Mouse (Mus musculus): ENCODE measurements around the gene Cnn3. TPM values are rescaled to one million over a fixed set of nuclear protein-coding genes. Genes with fewer than 3 reads are reported as not detected.
A peak's percentile ranks its signal among the peaks of the same experiment; 100 is the strongest.

Gene Cnn3
- polyA plus RNA-seq, 1 experiment from 2014 or later = 1,158 TPM

GRCm38 (mm10) chr3:121441504-121441903 lies 15.2 kb downstream of the Cnn3 start:
- H3K27me3 ChIP-seq (ENCODE audit: control insufficient read depth, insufficient read depth, low read length) = no peaks in the 10 kb centered on the region
- ATAC-seq (ENCODE audit: low FRiP score) = no peak
- no peak overlapping the region for H3K27ac ChIP-seq (ENCODE audit: low read depth, low read length)
- DNase-seq (ENCODE audit: low spot score, missing footprints) = no peak
- H3K9ac ChIP-seq (ENCODE audit: low read length) = no peak overlapping the region
- H3K4me3 ChIP-seq (ENCODE audit: low read depth, low read length) = no peak overlapping the region
- WGBS = 98% methylated on average over 12 of the region's 12 CpGs
- H3K4me2 ChIP-seq = no peak overlapping the region
- peaks cover 5% of the 10 kb centered on the region for H3K4me1 ChIP-seq (ENCODE audit: control insufficient read depth, insufficient read depth, low read length)
- H3K9me3 ChIP-seq (ENCODE audit: control insufficient read depth, low read length) = peaks cover 7% of the 10 kb centered on the region; the same call in 1 of the 2 replicates
- H3K36me3 ChIP-seq (ENCODE audit: control insufficient read depth, insufficient read depth, low read length) = peaks cover 33% of the 10 kb centered on the region

GRCm38 (mm10) chr3:121442288-121442687 lies 16.0 kb downstream of the Cnn3 start:
- DNase-seq (ENCODE audit: low spot score, missing footprints) (no peak), ATAC-seq (ENCODE audit: low FRiP score) (no peak)
- H3K36me3 ChIP-seq (ENCODE audit: control insufficient read depth, insufficient read depth, low read length) = peaks cover 29% of the 10 kb centered on the region
- no peaks in the 10 kb centered on the region for H3K27me3 ChIP-seq (ENCODE audit: control insufficient read depth, insufficient read depth, low read length)
- WGBS = 97% methylated on average over 5 of the region's 5 CpGs
- peaks cover 7% of the 10 kb centered on the region; the same call in 1 of the 2 replicates for H3K9me3 ChIP-seq (ENCODE audit: control insufficient read depth, low read length)
- H3K9ac ChIP-seq (ENCODE audit: low read length) = no peak overlapping the region
- no peak overlapping the region for H3K27ac ChIP-seq (ENCODE audit: low read depth, low read length)
- H3K4me1 ChIP-seq (ENCODE audit: control insufficient read depth, insufficient read depth, low read length) = peaks cover 5% of the 10 kb centered on the region
- no peak overlapping the region for H3K4me2 ChIP-seq
- H3K4me3 ChIP-seq (ENCODE audit: low read depth, low read length) = no peak overlapping the region

- no peak overlapping the region for H3K4me2 ChIP-seq
- DNase-seq (ENCODE audit: low spot score, missing footprints) (no peak), ATAC-seq (ENCODE audit: low FRiP score) (no peak)
- H3K9ac ChIP-seq (ENCODE audit: low read length) = no peak overlapping the region
- peaks cover 7% of the 10 kb centered on the region; the same call in 1 of the 2 replicates for H3K9me3 ChIP-seq (ENCODE audit: control insufficient read depth, low read length)
- WGBS = 94% methylated on average over 4 of the region's 4 CpGs
- peaks cover 26% of the 10 kb centered on the region for H3K36me3 ChIP-seq (ENCODE audit: control insufficient read depth, insufficient read depth, low read length)
- H3K27ac ChIP-seq (ENCODE audit: low read depth, low read length) = no peak overlapping the region
- no peaks in the 10 kb centered on the region for H3K27me3 ChIP-seq (ENCODE audit: control insufficient read depth, insufficient read depth, low read length)
- peaks cover 16% of the 10 kb centered on the region for H3K4me1 ChIP-seq (ENCODE audit: control insufficient read depth, insufficient read depth, low read length)
- H3K4me3 ChIP-seq (ENCODE audit: low read depth, low read length) = no peak overlapping the region
Observed at GRCm38 (mm10) chr3:121443861-121444271, 17.6 kb downstream of the Cnn3 start.

GRCm38 (mm10) chr3:121444414-121444813 lies 18.1 kb downstream of the Cnn3 start:
- H3K9me3 ChIP-seq (ENCODE audit: control insufficient read depth, low read length) = peaks cover 7% of the 10 kb centered on the region; the same call in 1 of the 2 replicates
- peaks cover 16% of the 10 kb centered on the region for H3K4me1 ChIP-seq (ENCODE audit: control insufficient read depth, insufficient read depth, low read length)
- DNase-seq (ENCODE audit: low spot score, missing footprints) (no peak), ATAC-seq (ENCODE audit: low FRiP score) (no peak)
- H3K4me2 ChIP-seq = no peak overlapping the region
- no peak overlapping the region for H3K4me3 ChIP-seq (ENCODE audit: low read depth, low read length)
- H3K27ac ChIP-seq (ENCODE audit: low read depth, low read length) = no peak overlapping the region
- no peaks in the 10 kb centered on the region for H3K27me3 ChIP-seq (ENCODE audit: control insufficient read depth, insufficient read depth, low read length)
- no peak overlapping the region for H3K9ac ChIP-seq (ENCODE audit: low read length)
- WGBS = 95% methylated on average over 6 of the region's 6 CpGs
- peaks cover 26% of the 10 kb centered on the region for H3K36me3 ChIP-seq (ENCODE audit: control insufficient read depth, insufficient read depth, low read length)

- WGBS = 73% methylated on average over 7 of the region's 8 CpGs
- Histone ChIP-seq H3K4me3 (ENCODE audit: low read depth, low read length) (no peak overlapping the region), H3K9ac (ENCODE audit: low read length) (no peak overlapping the region), H3K9me3 (ENCODE audit: control insufficient read depth, low read length) (peaks cover 7% of the 10 kb centered on the region; the same call in 1 of the 2 replicates), H3K27ac (ENCODE audit: low read depth, low read length) (no peak overlapping the region), H3K27me3 (ENCODE audit: control insufficient read depth, insufficient read depth, low read length) (no peaks in the 10 kb centered on the region), H3K4me2 (no peak overlapping the region), H3K4me1 (ENCODE audit: control insufficient read depth, insufficient read depth, low read length) (peaks cover 13% of the 10 kb centered on the region), H3K36me3 (ENCODE audit: control insufficient read depth, insufficient read depth, low read length) (peaks cover 31% of the 10 kb centered on the region)
- no peak for ATAC-seq (ENCODE audit: low FRiP score)
- no peak for DNase-seq (ENCODE audit: low spot score, missing footprints)
Observed at GRCm38 (mm10) chr3:121446454-121446853, 20.2 kb downstream of the Cnn3 start.

- Histone ChIP-seq H3K27ac (ENCODE audit: low read depth, low read length) (no peak overlapping the region), H3K36me3 (ENCODE audit: control insufficient read depth, insufficient read depth, low read length) (peaks cover 32% of the 10 kb centered on the region), H3K4me1 (ENCODE audit: control insufficient read depth, insufficient read depth, low read length) (peaks cover 13% of the 10 kb centered on the region), H3K4me2 (no peak overlapping the region), H3K27me3 (ENCODE audit: control insufficient read depth, insufficient read depth, low read length) (no peaks in the 10 kb centered on the region), H3K9me3 (ENCODE audit: control insufficient read depth, low read length) (peaks cover 7% of the 10 kb centered on the region; the same call in 1 of the 2 replicates), H3K4me3 (ENCODE audit: low read depth, low read length) (no peak overlapping the region), H3K9ac (ENCODE audit: low read length) (no peak overlapping the region)
- ATAC-seq (ENCODE audit: low FRiP score) (peak; percentile 39), DNase-seq (ENCODE audit: low spot score, missing footprints) (no peak)
- WGBS = 28% methylated on average over 11 of the region's 11 CpGs
Observed at GRCm38 (mm10) chr3:121448029-121448468, 21.8 kb downstream of the Cnn3 start.

- H3K27ac ChIP-seq (ENCODE audit: low read depth, low read length) = no peak overlapping the region
- H3K4me2 ChIP-seq = no peak overlapping the region
- H3K36me3 ChIP-seq (ENCODE audit: control insufficient read depth, insufficient read depth, low read length) = peaks cover 30% of the 10 kb centered on the region
- H3K27me3 ChIP-seq (ENCODE audit: control insufficient read depth, insufficient read depth, low read length) = no peaks in the 10 kb centered on the region
- H3K4me1 ChIP-seq (ENCODE audit: control insufficient read depth, insufficient read depth, low read length) = peaks cover 13% of the 10 kb centered on the region
- no peak for DNase-seq (ENCODE audit: low spot score, missing footprints)
- ATAC-seq (ENCODE audit: low FRiP score) = 0 out of 2 replicates have a peak, but pooled peaks have one; percentile 6
- no peak overlapping the region for H3K4me3 ChIP-seq (ENCODE audit: low read depth, low read length)
- WGBS = 78% methylated on average over 8 of the region's 8 CpGs
- peaks cover 7% of the 10 kb centered on the region; the same call in 1 of the 2 replicates for H3K9me3 ChIP-seq (ENCODE audit: control insufficient read depth, low read length)
- H3K9ac ChIP-seq (ENCODE audit: low read length) = no peak overlapping the region
Observed at GRCm38 (mm10) chr3:121448606-121449005, 22.3 kb downstream of the Cnn3 start.

- peaks cover 11% of the 10 kb centered on the region for H3K4me1 ChIP-seq (ENCODE audit: control insufficient read depth, insufficient read depth, low read length)
- ATAC-seq (ENCODE audit: low FRiP score) (no peak), DNase-seq (ENCODE audit: low spot score, missing footprints) (no peak)
- no peaks in the 10 kb centered on the region for H3K27me3 ChIP-seq (ENCODE audit: control insufficient read depth, insufficient read depth, low read length)
- H3K9me3 ChIP-seq (ENCODE audit: control insufficient read depth, low read length) = peaks cover 2% of the 10 kb centered on the region; the same call in 1 of the 2 replicates
- H3K9ac ChIP-seq (ENCODE audit: low read length) = no peak overlapping the region
- WGBS = 82% methylated on average over 8 of the region's 8 CpGs
- no peak overlapping the region for H3K4me2 ChIP-seq
- H3K27ac ChIP-seq (ENCODE audit: low read depth, low read length) = no peak overlapping the region
- peaks cover 22% of the 10 kb centered on the region for H3K36me3 ChIP-seq (ENCODE audit: control insufficient read depth, insufficient read depth, low read length)
- H3K4me3 ChIP-seq (ENCODE audit: low read depth, low read length) = no peak overlapping the region
Observed at GRCm38 (mm10) chr3:121449527-121449926, 23.2 kb downstream of the Cnn3 start.

GRCm38 (mm10) chr3:121451404-121451803 lies 25.1 kb downstream of the Cnn3 start:
- Histone ChIP-seq H3K4me3 (ENCODE audit: low read depth, low read length) (no peak overlapping the region), H3K27ac (ENCODE audit: low read depth, low read length) (no peak overlapping the region), H3K4me1 (ENCODE audit: control insufficient read depth, insufficient read depth, low read length) (peaks cover 11% of the 10 kb centered on the region), H3K36me3 (ENCODE audit: control insufficient read depth, insufficient read depth, low read length) (peaks cover 38% of the 10 kb centered on the region), H3K9ac (ENCODE audit: low read length) (no peak overlapping the region), H3K27me3 (ENCODE audit: control insufficient read depth, insufficient read depth, low read length) (no peaks in the 10 kb centered on the region), H3K4me2 (no peak overlapping the region), H3K9me3 (ENCODE audit: control insufficient read depth, low read length) (no peaks in the 10 kb centered on the region)
- WGBS = 90% methylated on average over 10 of the region's 10 CpGs
- ATAC-seq (ENCODE audit: low FRiP score) (no peak), DNase-seq (ENCODE audit: low spot score, missing footprints) (no peak)
